Mouse (Mus musculus): ENCODE results near the gene Gls.
A peak's percentile ranks its signal among the peaks of the same experiment; 100 is the strongest.

- no peak for TF ChIP-seq CTCF (IDR thresholded peaks at IDR 0.05; ENCODE audit: insufficient read depth, low read length)
- TF ChIP-seq POLR2A (IDR thresholded peaks at IDR 0.05; ENCODE audit: borderline replicate concordance, extremely low read depth, low read depth, low read length), result peak; percentile 70
These were observed 114.0 kb downstream of the Gls start, which contains the start of gene Stat1 for GRCm38 (mm10) chr1:52118860-52119591.
